Mouse (Mus musculus) heart, adult 2 months (tissue): ENCODE data around the gene Sf3a2. TPM values are rescaled to one million over a fixed set of nuclear protein-coding genes. Genes with fewer than 3 reads are reported as not detected.

ENCODE experiments used
- DNase-seq, 2 experiments: peaks; one replicate each; pipeline ENCODE4 v3.0.0; 2021
- H3K27ac ChIP-seq: fragments of 200-600 bp; 2 replicates; pipeline ENCODE4 v1.8.1; 2022
- H3K27me3 ChIP-seq: fragments of 200-500 bp; 2 replicates; pipeline ENCODE4 v1.6.1; 2012; ENCODE audit warnings: mild to moderate bottlenecking, low read length, inconsistent platforms, mixed read lengths; ENCODE audit not compliant: control insufficient read depth, insufficient read depth
- H3K36me3 ChIP-seq: fragments of 200-500 bp; 2 replicates; pipeline ENCODE4 v1.6.1; 2012; ENCODE audit warnings: low read length, inconsistent platforms; ENCODE audit not compliant: control insufficient read depth, insufficient read depth
- H3K4me1 ChIP-seq: fragments of 200-500 bp; 2 replicates; pipeline ENCODE4 v1.6.1; 2011; ENCODE audit warnings: low read length; ENCODE audit not compliant: control insufficient read depth, insufficient read depth
- H3K4me3 ChIP-seq: fragments of 200-600 bp; 2 replicates; pipeline ENCODE4 v1.8.1; 2022
- H3K79me2 ChIP-seq: fragments of 200-500 bp; replicated peaks from 2 replicates; pipeline ENCODE4 v1.6.1; 2012; ENCODE audit warnings: mild to moderate bottlenecking, inconsistent platforms, low read length, moderate library complexity, mixed read lengths; ENCODE audit not compliant: control insufficient read depth, insufficient read depth
- H3K9ac ChIP-seq: fragments of 200-500 bp; 2 replicates; pipeline ENCODE4 v1.6.1; 2012; ENCODE audit warnings: low read depth, mild to moderate bottlenecking, control low read depth, inconsistent platforms, low read length, mixed read lengths
- CTCF ChIP-seq: fragments of 200-600 bp; IDR thresholded peaks from 2 replicates; pipeline ENCODE4 v1.8.1; 2022; ENCODE audit warnings: antibody characterized with exemption, mild to moderate bottlenecking, moderate library complexity
- EP300 ChIP-seq: fragments of 200-500 bp; IDR thresholded peaks from 2 replicates; pipeline ENCODE4 v1.6.1; 2011; ENCODE audit warnings: low read depth, low read length, control low read depth; ENCODE audit not compliant: insufficient read depth
- POLR2A ChIP-seq: fragments of 200-500 bp; IDR thresholded peaks from 2 replicates; pipeline ENCODE4 v1.6.1; 2011; ENCODE audit warnings: mild to moderate bottlenecking, low read depth, low read length, control low read depth; ENCODE audit not compliant: insufficient read depth
- WGBS: fragments of 180-500 bp; shearing (Covaris S2); methylation state at CpG from one replicate; pipeline ENCODE4 v1.1.7; 2018; 5-methylcytosine and 5-hydroxymethylcytosine counted together
- intact Hi-C: fragments of 180-260 bp; cut with DNase I; formaldehyde crosslinking; loops from one replicate; pipeline ENCODE4 v1.15.1; 2025
- polyA plus RNA-seq: library from polyadenylated mRNA; depleted of rRNA; stranded (reverse); fragments of >200 nt; gene quantifications from 2 replicates; pipeline ENCODE4 v1.2.3, GENCODE M21; 2012
- total RNA-seq, 2 experiments: library from RNA; stranded (reverse); gene quantifications; 2 replicates each; pipeline ENCODE4 v1.2.3; 2021

The Sf3a2 gene
- total and polyA plus RNA-seq, 3 experiments, result 18.4 to 30.4 (median 27.3) TPM

- Histone ChIP-seq H3K36me3 (no peaks in the 10 kb centered on the region), H3K4me1 (peaks cover 5% of the 10 kb centered on the region), H3K27ac (no peak overlapping the region), H3K27me3 (no peaks in the 10 kb centered on the region), H3K9ac (no peak overlapping the region), H3K79me2 (peaks cover 6% of the 10 kb centered on the region), H3K4me3 (no peak overlapping the region)
- WGBS, result 69% methylated on average over 3 of the region's 3 CpGs
- intact Hi-C loops, result no loop called here
- no peak for DNase-seq
- TF ChIP-seq CTCF, result no peak
- TF ChIP-seq EP300, result no peak
- TF ChIP-seq POLR2A, result no peak
These were observed 5.0 kb downstream of the Sf3a2 start for GRCm38 (mm10) chr10:80802996-80803395.

GRCm38 (mm10) chr10:80804340-80804739, 6.3 kb downstream of the Sf3a2 start:
- peaks cover 1% of the 10 kb centered on the region; the same call in 1 of the 2 replicates for H3K79me2 ChIP-seq
- H3K27me3 ChIP-seq, result no peaks in the 10 kb centered on the region
- intact Hi-C loops, result no loop called here
- no peak overlapping the region for H3K9ac ChIP-seq
- no peak overlapping the region for H3K4me3 ChIP-seq
- WGBS, result 84% methylated on average over 2 of the region's 2 CpGs
- peaks cover 3% of the 10 kb centered on the region for H3K4me1 ChIP-seq
- H3K27ac ChIP-seq, result no peak overlapping the region
- H3K36me3 ChIP-seq, result no peaks in the 10 kb centered on the region
- no peak for TF ChIP-seq POLR2A
- TF ChIP-seq CTCF, result no peak
- TF ChIP-seq EP300, result no peak
- DNase-seq, result no peak

- no peak for DNase-seq
- Histone ChIP-seq H3K27me3 (no peaks in the 10 kb centered on the region), H3K9ac (no peak within 1 kb of the TSS), H3K4me3 (no peak within 1 kb of the TSS), H3K79me2 (peaks cover 1% of the 10 kb centered on the region; the same call in 1 of the 2 replicates), H3K36me3 (no peaks in the 10 kb centered on the region), H3K27ac (no peak within 1 kb of the TSS), H3K4me1 (peaks cover 3% of the 10 kb centered on the region)
- WGBS, result 65% methylated on average over 6 of the region's 6 CpGs
- TF ChIP-seq CTCF, result no peak
- no peak for TF ChIP-seq POLR2A
- TF ChIP-seq EP300, result no peak
- intact Hi-C loops, result no loop called here
These were observed 6.9 kb downstream of the Sf3a2 start, which contains the start of gene Amh for GRCm38 (mm10) chr10:80804916-80805315. Gene Amh, plus strand, starts transcription at chr10:80805243.

GRCm38 (mm10) chr10:80805322-80805721, 7.3 kb downstream of the Sf3a2 start:
- DNase-seq, result no peak
- Histone ChIP-seq H3K36me3 (no peaks in the 10 kb centered on the region), H3K27ac (no peak overlapping the region), H3K4me3 (no peak overlapping the region), H3K79me2 (peaks cover 1% of the 10 kb centered on the region; the same call in 1 of the 2 replicates), H3K9ac (no peak overlapping the region), H3K27me3 (no peaks in the 10 kb centered on the region), H3K4me1 (peaks cover 3% of the 10 kb centered on the region)
- TF ChIP-seq CTCF, result no peak
- TF ChIP-seq POLR2A, result no peak
- no peak for TF ChIP-seq EP300
- WGBS, result 93% methylated on average over 5 of the region's 5 CpGs
- intact Hi-C loops, result no loop called here

- peaks cover 3% of the 10 kb centered on the region for H3K4me1 ChIP-seq
- peak; percentile 64 to 82 for DNase-seq
- intact Hi-C loops, result no loop called here
These were observed 7.9 kb downstream of the Sf3a2 start for GRCm38 (mm10) chr10:80805925-80806324.

GRCm38 (mm10) chr10:80806341-80807056, 8.5 kb downstream of the Sf3a2 start:
- Histone ChIP-seq H3K4me3 (peak overlapping the region; percentile 58), H3K9ac (peak overlapping the region; percentile 86), H3K27ac (peak overlapping the region; percentile 44; the same call in 1 of the 2 replicates), H3K27me3 (no peaks in the 10 kb centered on the region), H3K79me2 (peaks cover 1% of the 10 kb centered on the region; the same call in 1 of the 2 replicates), H3K36me3 (no peaks in the 10 kb centered on the region), H3K4me1 (peaks cover 3% of the 10 kb centered on the region)
- DNase-seq, result no peak
- 61% methylated on average over 34 of the region's 34 CpGs for WGBS
- intact Hi-C loops, result no loop called here
- no peak for TF ChIP-seq EP300
- TF ChIP-seq POLR2A, result no peak
- TF ChIP-seq CTCF, result no peak

More at GRCm38 (mm10) chr10:80805925-80806324, 7.9 kb downstream of the Sf3a2 start:
- no peak overlapping the region for H3K4me3 ChIP-seq
- H3K27ac ChIP-seq, result no peak overlapping the region
- H3K27me3 ChIP-seq, result no peaks in the 10 kb centered on the region
- TF ChIP-seq POLR2A (no peak), CTCF (peak; percentile 90), EP300 (no peak)
- peaks cover 1% of the 10 kb centered on the region; the same call in 1 of the 2 replicates for H3K79me2 ChIP-seq
- WGBS, result 16% methylated on average over 3 of the region's 3 CpGs
- no peak overlapping the region for H3K9ac ChIP-seq
- no peaks in the 10 kb centered on the region for H3K36me3 ChIP-seq
